Mouse (Mus musculus): ENCODE data around the gene Naa80. TPM values are rescaled to one million over a fixed set of nuclear protein-coding genes. Genes with fewer than 3 reads are reported as not detected.
A peak's percentile ranks its signal among the peaks of the same experiment; 100 is the strongest.

The Naa80 gene
- polyA plus RNA-seq (2012) = 10.1 and 11.4 TPM in 2 replicates

GRCm38 (mm10) chr9:107578587-107578986 is at the start of gene Naa80:
TSS of gene Naa80 (plus strand) at chr9:107578887.
- H3K36me3 ChIP-seq (ENCODE audit: control insufficient read depth) = peaks cover 43% of the 10 kb centered on the region
- no peaks in the 10 kb centered on the region for H3K9me3 ChIP-seq (ENCODE audit: control insufficient read depth, low read length)
- H3K27me3 ChIP-seq (ENCODE audit: control insufficient read depth) = no peaks in the 10 kb centered on the region
- TF ChIP-seq TAL1 (IDR thresholded peaks at IDR 0.05; ENCODE audit: low read length) = no peak
- TF ChIP-seq GATA1 (IDR thresholded peaks at IDR 0.05; ENCODE audit: low read length) = no peak
- H3K4me1 ChIP-seq (ENCODE audit: control insufficient read depth) = peaks cover 86% of the 10 kb centered on the region
- H3K4me3 ChIP-seq (replicated peaks) = peak within 1 kb of the TSS; percentile 61

- peak within 1 kb of the TSS; percentile 70 for H3K4me3 ChIP-seq (replicated peaks)
- H3K4me1 ChIP-seq (ENCODE audit: control insufficient read depth) = peaks cover 54% of the 10 kb centered on the region
- H3K9me3 ChIP-seq (ENCODE audit: control insufficient read depth, low read length) = no peaks in the 10 kb centered on the region
- peaks cover 3% of the 10 kb centered on the region; the same call in 1 of the 2 replicates for H3K27me3 ChIP-seq (ENCODE audit: control insufficient read depth)
- TF ChIP-seq GATA1 (IDR thresholded peaks at IDR 0.05; ENCODE audit: low read length) (no peak), TAL1 (IDR thresholded peaks at IDR 0.05; ENCODE audit: low read length) (no peak)
- H3K36me3 ChIP-seq (ENCODE audit: control insufficient read depth) = peaks cover 32% of the 10 kb centered on the region
Measured at GRCm38 (mm10) chr9:107533791-107534407, 44.8 kb upstream of the Naa80 start, which contains the start of gene Tmem115. TSS of gene Tmem115 (plus strand) at chr9:107533945.

GRCm38 (mm10) chr9:107534408-107535202 is 44.1 kb upstream of the Naa80 start:
- H3K9me3 ChIP-seq (ENCODE audit: control insufficient read depth, low read length) = no peaks in the 10 kb centered on the region
- H3K4me3 ChIP-seq (replicated peaks) = peak overlapping the region; percentile 70
- peaks cover 39% of the 10 kb centered on the region for H3K36me3 ChIP-seq (ENCODE audit: control insufficient read depth)
- H3K4me1 ChIP-seq (ENCODE audit: control insufficient read depth) = peaks cover 55% of the 10 kb centered on the region
- peaks cover 3% of the 10 kb centered on the region; the same call in 1 of the 2 replicates for H3K27me3 ChIP-seq (ENCODE audit: control insufficient read depth)
- TF ChIP-seq TAL1 (IDR thresholded peaks at IDR 0.05; ENCODE audit: low read length) = no peak
- no peak for TF ChIP-seq GATA1 (IDR thresholded peaks at IDR 0.05; ENCODE audit: low read length)

GRCm38 (mm10) chr9:107538231-107538630 is 40.5 kb upstream of the Naa80 start:
- Histone ChIP-seq H3K4me1 (ENCODE audit: control insufficient read depth) (peaks cover 86% of the 10 kb centered on the region), H3K4me3 (replicated peaks) (no peak overlapping the region), H3K9me3 (ENCODE audit: control insufficient read depth, low read length) (no peaks in the 10 kb centered on the region), H3K36me3 (ENCODE audit: control insufficient read depth) (peaks cover 48% of the 10 kb centered on the region), H3K27me3 (ENCODE audit: control insufficient read depth) (no peaks in the 10 kb centered on the region)
- no peak for TF ChIP-seq GATA1 (IDR thresholded peaks at IDR 0.05; ENCODE audit: low read length)
- TF ChIP-seq TAL1 (IDR thresholded peaks at IDR 0.05; ENCODE audit: low read length) = no peak

GRCm38 (mm10) chr9:107538711-107539110 is 40.0 kb upstream of the Naa80 start:
- H3K9me3 ChIP-seq (ENCODE audit: control insufficient read depth, low read length) = no peaks in the 10 kb centered on the region
- H3K36me3 ChIP-seq (ENCODE audit: control insufficient read depth) = peaks cover 48% of the 10 kb centered on the region
- H3K4me1 ChIP-seq (ENCODE audit: control insufficient read depth) = peaks cover 83% of the 10 kb centered on the region
- H3K27me3 ChIP-seq (ENCODE audit: control insufficient read depth) = no peaks in the 10 kb centered on the region
- TF ChIP-seq TAL1 (IDR thresholded peaks at IDR 0.05; ENCODE audit: low read length) (no peak), GATA1 (IDR thresholded peaks at IDR 0.05; ENCODE audit: low read length) (no peak)
- no peak overlapping the region for H3K4me3 ChIP-seq (replicated peaks)

GRCm38 (mm10) chr9:107539940-107540339 is 38.7 kb upstream of the Naa80 start:
- Histone ChIP-seq H3K4me1 (ENCODE audit: control insufficient read depth) (peaks cover 72% of the 10 kb centered on the region), H3K4me3 (replicated peaks) (no peak overlapping the region), H3K27me3 (ENCODE audit: control insufficient read depth) (no peaks in the 10 kb centered on the region), H3K36me3 (ENCODE audit: control insufficient read depth) (peaks cover 59% of the 10 kb centered on the region), H3K9me3 (ENCODE audit: control insufficient read depth, low read length) (peaks cover 2% of the 10 kb centered on the region; the same call in 1 of the 2 replicates)
- TF ChIP-seq GATA1 (IDR thresholded peaks at IDR 0.05; ENCODE audit: low read length) = no peak
- TF ChIP-seq TAL1 (IDR thresholded peaks at IDR 0.05; ENCODE audit: low read length) = no peak

- no peaks in the 10 kb centered on the region for H3K27me3 ChIP-seq (ENCODE audit: control insufficient read depth)
- peaks cover 64% of the 10 kb centered on the region for H3K36me3 ChIP-seq (ENCODE audit: control insufficient read depth)
- H3K9me3 ChIP-seq (ENCODE audit: control insufficient read depth, low read length) = peaks cover 2% of the 10 kb centered on the region; the same call in 1 of the 2 replicates
- TF ChIP-seq GATA1 (IDR thresholded peaks at IDR 0.05; ENCODE audit: low read length) (no peak), TAL1 (IDR thresholded peaks at IDR 0.05; ENCODE audit: low read length) (no peak)
- no peak overlapping the region for H3K4me3 ChIP-seq (replicated peaks)
- H3K4me1 ChIP-seq (ENCODE audit: control insufficient read depth) = peaks cover 72% of the 10 kb centered on the region
Measured at GRCm38 (mm10) chr9:107540420-107540819, 38.3 kb upstream of the Naa80 start.

- Histone ChIP-seq H3K9me3 (ENCODE audit: control insufficient read depth, low read length) (peaks cover 2% of the 10 kb centered on the region; the same call in 1 of the 2 replicates), H3K4me1 (ENCODE audit: control insufficient read depth) (peaks cover 72% of the 10 kb centered on the region), H3K27me3 (ENCODE audit: control insufficient read depth) (no peaks in the 10 kb centered on the region), H3K4me3 (replicated peaks) (peak overlapping the region; percentile 84), H3K36me3 (ENCODE audit: control insufficient read depth) (peaks cover 59% of the 10 kb centered on the region)
- TF ChIP-seq GATA1 (IDR thresholded peaks at IDR 0.05; ENCODE audit: low read length) (no peak), TAL1 (IDR thresholded peaks at IDR 0.05; ENCODE audit: low read length) (no peak)
Measured at GRCm38 (mm10) chr9:107541005-107541404, 37.7 kb upstream of the Naa80 start.

All from erythroblast, embryonic 14.5 days (primary cell).